Mouse (Mus musculus): ENCODE data around the gene Catip.

DNA sequence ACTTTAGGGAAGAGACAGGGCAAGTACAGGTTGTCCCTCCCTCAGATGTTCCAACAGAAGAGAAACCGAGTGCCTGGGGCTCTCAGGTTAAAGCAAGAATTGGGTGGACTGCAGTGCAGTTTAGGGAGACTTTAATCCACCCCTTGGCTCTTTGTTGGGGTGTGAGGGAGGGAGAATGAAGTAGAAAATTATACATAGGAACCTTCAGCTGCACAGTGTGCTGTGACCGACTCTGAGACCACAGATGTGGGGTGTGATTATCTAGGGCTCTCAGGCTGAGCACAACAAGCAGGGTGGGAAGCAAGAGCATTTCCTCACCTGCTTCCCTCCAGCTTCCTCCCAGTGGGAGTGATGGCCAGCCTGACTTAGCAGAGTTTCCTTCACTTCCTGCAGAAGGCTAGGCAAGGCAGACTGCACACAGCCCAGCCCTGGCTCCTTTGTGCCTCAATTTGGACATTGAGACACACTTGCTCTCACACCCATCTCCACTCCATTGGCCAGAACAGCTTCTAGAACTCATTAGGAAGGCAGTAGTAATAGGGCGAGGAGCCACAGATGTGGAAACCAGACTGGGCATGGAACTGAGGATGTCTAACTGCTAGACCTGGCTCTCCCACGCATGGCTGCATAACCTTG, 30.7 kb upstream of the Catip start:
- TF ChIP-seq CTCF (IDR thresholded peaks at IDR 0.05; ENCODE audit: control insufficient read depth, insufficient read depth, insufficient replicate concordance, low read depth, low read length) (no peak), POLR2A (IDR thresholded peaks at IDR 0.05; ENCODE audit: control insufficient read depth, low read depth, low read length) (no peak)

Data from testis, adult 2 months (tissue).